Mouse (Mus musculus) megakaryocyte, embryonic 14.5 days (primary cell): ENCODE measurements at regions not wholly inside any gene's neighbourhood (a gene's known extent, or its start where the extent isn't known, plus 50 kb on each side); places are given as distances from the start of the nearest gene placed in this dataset.

ENCODE experiments used
- H3K27me3 ChIP-seq: replicated peaks from 2 replicates; pipeline ENCODE3; 2012; ENCODE audit warnings: inconsistent platforms
- H3K36me3 ChIP-seq: replicated peaks from 2 replicates; pipeline ENCODE3; 2012; ENCODE audit warnings: low read length, inconsistent platforms, mixed read lengths
- H3K4me1 ChIP-seq: 2 replicates; pipeline ENCODE4 v1.6.1; 2012; ENCODE audit warnings: inconsistent platforms
- H3K4me3 ChIP-seq: replicated peaks from 2 replicates; pipeline ENCODE3; 2012; ENCODE audit warnings: moderate library complexity, mild to moderate bottlenecking, inconsistent platforms
- H3K9me3 ChIP-seq: 2 replicates; pipeline ENCODE4 v1.6.1; 2012; ENCODE audit warnings: inconsistent platforms
- FLI1 ChIP-seq: IDR thresholded peaks from 2 replicates; pipeline ENCODE4 v1.6.1; 2012; ENCODE audit warnings: low read length, inconsistent platforms, mixed read lengths
- GATA1 ChIP-seq: IDR thresholded peaks from 3 replicates; pipeline ENCODE4 v1.6.1; 2012; ENCODE audit warnings: mixed read lengths, low read length, inconsistent platforms, borderline replicate concordance

GRCm38 (mm10) chr1:184335281-184335680, 301.2 kb upstream of the 1700056E22Rik start:
- no peaks in the 10 kb centered on the region for H3K9me3 ChIP-seq
- no peaks in the 10 kb centered on the region for H3K4me1 ChIP-seq
- no peak overlapping the region for H3K4me3 ChIP-seq
- no peaks in the 10 kb centered on the region for H3K27me3 ChIP-seq
- no peaks in the 10 kb centered on the region for H3K36me3 ChIP-seq
- TF ChIP-seq GATA1: no peak
- no peak for TF ChIP-seq FLI1

GRCm38 (mm10) chr1:184334818-184335217, 300.7 kb upstream of the 1700056E22Rik start:
- Histone ChIP-seq H3K4me1 (peaks cover 3% of the 10 kb centered on the region; the same call in 1 of the 2 replicates), H3K4me3 (no peak overlapping the region), H3K9me3 (no peaks in the 10 kb centered on the region), H3K36me3 (no peaks in the 10 kb centered on the region), H3K27me3 (no peaks in the 10 kb centered on the region)
- no peak for TF ChIP-seq GATA1
- TF ChIP-seq FLI1: no peak

- Histone ChIP-seq H3K27me3 (no peaks in the 10 kb centered on the region), H3K4me3 (no peak overlapping the region), H3K4me1 (peaks cover 3% of the 10 kb centered on the region; the same call in 1 of the 2 replicates), H3K36me3 (no peaks in the 10 kb centered on the region), H3K9me3 (no peaks in the 10 kb centered on the region)
- TF ChIP-seq GATA1: no peak
These were observed 299.0 kb upstream of the 1700056E22Rik start for GRCm38 (mm10) chr1:184333086-184333485.

- H3K36me3 ChIP-seq: no peaks in the 10 kb centered on the region
These were observed 296.6 kb upstream of the 1700056E22Rik start for GRCm38 (mm10) chr1:184330516-184331350.

GRCm38 (mm10) chr1:184326191-184326590, 292.1 kb upstream of the 1700056E22Rik start:
- H3K27me3 ChIP-seq: no peaks in the 10 kb centered on the region
- H3K9me3 ChIP-seq: no peaks in the 10 kb centered on the region
- peaks cover 3% of the 10 kb centered on the region; the same call in 1 of the 2 replicates for H3K4me1 ChIP-seq
- H3K36me3 ChIP-seq: no peaks in the 10 kb centered on the region
- TF ChIP-seq FLI1 (no peak), GATA1 (no peak)
- H3K4me3 ChIP-seq: no peak overlapping the region

More at GRCm38 (mm10) chr1:184330516-184331350, 296.6 kb upstream of the 1700056E22Rik start:
- no peak overlapping the region for H3K4me3 ChIP-seq
- TF ChIP-seq GATA1 (no peak), FLI1 (no peak)
- H3K27me3 ChIP-seq: no peaks in the 10 kb centered on the region
- no peaks in the 10 kb centered on the region for H3K9me3 ChIP-seq
- peaks cover 3% of the 10 kb centered on the region; the same call in 1 of the 2 replicates for H3K4me1 ChIP-seq

- TF ChIP-seq FLI1: no peak
- TF ChIP-seq GATA1: no peak
- H3K4me1 ChIP-seq: no peaks in the 10 kb centered on the region
- H3K9me3 ChIP-seq: peaks cover 9% of the 10 kb centered on the region; the same call in 1 of the 2 replicates
- H3K36me3 ChIP-seq: no peaks in the 10 kb centered on the region
- no peaks in the 10 kb centered on the region for H3K27me3 ChIP-seq
- H3K4me3 ChIP-seq: no peak overlapping the region
These were observed 290.1 kb upstream of the 1700056E22Rik start for GRCm38 (mm10) chr1:184324234-184324633.

GRCm38 (mm10) chr1:184320521-184321177, 286.5 kb upstream of the 1700056E22Rik start:
- H3K9me3 ChIP-seq: peaks cover 11% of the 10 kb centered on the region; the same call in 1 of the 2 replicates
- TF ChIP-seq FLI1 (no peak), GATA1 (no peak)
- H3K4me3 ChIP-seq: no peak overlapping the region
- no peaks in the 10 kb centered on the region for H3K27me3 ChIP-seq
- no peaks in the 10 kb centered on the region for H3K36me3 ChIP-seq
- H3K4me1 ChIP-seq: no peaks in the 10 kb centered on the region

GRCm38 (mm10) chr1:184310185-184310815, 276.2 kb upstream of the 1700056E22Rik start:
- H3K36me3 ChIP-seq: no peaks in the 10 kb centered on the region
- TF ChIP-seq GATA1: no peak
- no peak for TF ChIP-seq FLI1
- H3K9me3 ChIP-seq: peaks cover 25% of the 10 kb centered on the region
- no peaks in the 10 kb centered on the region for H3K27me3 ChIP-seq
- H3K4me1 ChIP-seq: no peaks in the 10 kb centered on the region
- no peak overlapping the region for H3K4me3 ChIP-seq

GRCm38 (mm10) chr1:184304813-184305212, 270.7 kb upstream of the 1700056E22Rik start:
- no peaks in the 10 kb centered on the region for H3K36me3 ChIP-seq
- no peaks in the 10 kb centered on the region for H3K4me1 ChIP-seq
- H3K27me3 ChIP-seq: no peaks in the 10 kb centered on the region
- peaks cover 5% of the 10 kb centered on the region for H3K9me3 ChIP-seq
- TF ChIP-seq FLI1 (no peak), GATA1 (no peak)
- H3K4me3 ChIP-seq: no peak overlapping the region

- H3K36me3 ChIP-seq: no peaks in the 10 kb centered on the region
- TF ChIP-seq GATA1 (no peak), FLI1 (no peak)
- H3K4me3 ChIP-seq: no peak overlapping the region
- H3K27me3 ChIP-seq: no peaks in the 10 kb centered on the region
- no peaks in the 10 kb centered on the region for H3K4me1 ChIP-seq
- H3K9me3 ChIP-seq: peaks cover 5% of the 10 kb centered on the region
These were observed 270.1 kb upstream of the 1700056E22Rik start for GRCm38 (mm10) chr1:184304204-184304603.
